Comparison of ENCODE assay signal across 2 mouse cellular contexts in genomic region chr8:84641578-84642361, GRCm38 (mm10).
TF ChIP-seq lines count a peak whose summit lies in the region.

No protein-coding gene starts in this region.

TF ChIP-seq in ES-E14, 5 proteins besides CTCF, POLR2A, EP300 and RAD21:
- TF ChIP-seq CHD2 (IDR thresholded peaks at IDR 0.05; ENCODE audit: low read depth, low read length), result no peak
- TF ChIP-seq MAFK (IDR thresholded peaks at IDR 0.05; ENCODE audit: insufficient read depth, low read depth, low read length), result no peak
- peak; percentile 87 for TF ChIP-seq ZNF384 (IDR thresholded peaks at IDR 0.05; ENCODE audit: low read depth, low read length)
- no peak for TF ChIP-seq ZC3H11A (IDR thresholded peaks at IDR 0.05; ENCODE audit: borderline replicate concordance, low read depth, low read length)
- TF ChIP-seq HCFC1 (IDR thresholded peaks at IDR 0.05; ENCODE audit: borderline replicate concordance, insufficient read depth, low read length), result no peak
TF ChIP-seq in ES-E14: peak in this region for 1.

TF ChIP-seq in myocyte, 11 proteins besides CTCF, POLR2A, EP300 and RAD21:
- TF ChIP-seq POLR2AphosphoS2 (IDR thresholded peaks at IDR 0.05; ENCODE audit: insufficient read length, low read depth) (no peak), USF1 (IDR thresholded peaks at IDR 0.05; ENCODE audit: low read depth) (no peak), MAX (IDR thresholded peaks at IDR 0.05; ENCODE audit: low read depth) (no peak), E2F4 (IDR thresholded peaks at IDR 0.05; ENCODE audit: insufficient read depth) (no peak), REST (IDR thresholded peaks at IDR 0.05; ENCODE audit: insufficient read depth, insufficient read length) (no peak), CEBPB (IDR thresholded peaks at IDR 0.05; ENCODE audit: insufficient read depth, poor library complexity, severe bottlenecking) (no peak), TCF12 (IDR thresholded peaks at IDR 0.05; ENCODE audit: insufficient read depth, poor library complexity, severe bottlenecking) (no peak), MYOG (IDR thresholded peaks at IDR 0.05; ENCODE audit: control insufficient read depth in 1 of 3, insufficient read depth in 1 of 3, insufficient read length in 2 of 3, low read depth in 2 of 3) (no peak), MYOD1 (IDR thresholded peaks at IDR 0.05; ENCODE audit: control insufficient read depth in 1 of 3, insufficient read length in 2 of 3, low read depth in 2 of 3) (no peak), TCF3 (IDR thresholded peaks at IDR 0.05; ENCODE audit: insufficient read length, low read depth) (no peak), SRF (IDR thresholded peaks at IDR 0.05; ENCODE audit: control insufficient read depth, insufficient read length, low read depth) (no peak)
